Mouse (Mus musculus): ENCODE measurements around the gene Tbx21. TPM values are rescaled to one million over a fixed set of nuclear protein-coding genes. Genes with fewer than 3 reads are reported as not detected.

Gene Tbx21
- polyA plus RNA-seq, 2 experiments, result 0.11 TPM; not detected in 1

GRCm38 (mm10) chr11:97083401-97084140 lies 31.6 kb downstream of the Tbx21 start:
- H3K9ac ChIP-seq (ENCODE audit: low read depth, low read length, severe bottlenecking), result no peak overlapping the region
- H3K27ac ChIP-seq (replicated peaks; ENCODE audit: low read depth, low read length), result no peak overlapping the region
- H3K4me3 ChIP-seq (replicated peaks; ENCODE audit: low read length), result no peak overlapping the region
- no peak for TF ChIP-seq POLR2A (IDR thresholded peaks at IDR 0.05; ENCODE audit: borderline replicate concordance, extremely low read depth, insufficient read depth, insufficient read length)
- no peak for ATAC-seq (ENCODE audit: low FRiP score, low read depth)
- H3K9me3 ChIP-seq (ENCODE audit: control insufficient read depth, low read length), result no peaks in the 10 kb centered on the region
- no peaks in the 10 kb centered on the region for H3K36me3 ChIP-seq (ENCODE audit: control insufficient read depth, insufficient read depth, low read length)
- peaks cover 9% of the 10 kb centered on the region for H3K4me1 ChIP-seq (ENCODE audit: control insufficient read depth, insufficient read depth, low read length)
- DNase-seq (ENCODE audit: low spot score), result peak; percentile 28
- H3K27me3 ChIP-seq (ENCODE audit: control insufficient read depth, insufficient read depth, low read length), result no peaks in the 10 kb centered on the region
- WGBS, result 16% methylated on average over 22 of the region's 22 CpGs
- peak overlapping the region; percentile 26 for H3K4me2 ChIP-seq (replicated peaks; ENCODE audit: low read depth, low read length, severe bottlenecking)

GRCm38 (mm10) chr11:97082977-97083376 lies 32.2 kb downstream of the Tbx21 start:
- H3K27ac ChIP-seq (replicated peaks; ENCODE audit: low read depth, low read length), result no peak overlapping the region
- no peak for ATAC-seq (ENCODE audit: low FRiP score, low read depth)
- no peak overlapping the region for H3K4me3 ChIP-seq (replicated peaks; ENCODE audit: low read length)
- no peaks in the 10 kb centered on the region for H3K9me3 ChIP-seq (ENCODE audit: control insufficient read depth, low read length)
- DNase-seq (ENCODE audit: low spot score), result no peak
- TF ChIP-seq POLR2A (IDR thresholded peaks at IDR 0.05; ENCODE audit: borderline replicate concordance, extremely low read depth, insufficient read depth, insufficient read length), result no peak
- peaks cover 9% of the 10 kb centered on the region for H3K4me1 ChIP-seq (ENCODE audit: control insufficient read depth, insufficient read depth, low read length)
- no peaks in the 10 kb centered on the region for H3K27me3 ChIP-seq (ENCODE audit: control insufficient read depth, insufficient read depth, low read length)
- H3K36me3 ChIP-seq (ENCODE audit: control insufficient read depth, insufficient read depth, low read length), result no peaks in the 10 kb centered on the region
- H3K9ac ChIP-seq (ENCODE audit: low read depth, low read length, severe bottlenecking), result no peak overlapping the region
- H3K4me2 ChIP-seq (replicated peaks; ENCODE audit: low read depth, low read length, severe bottlenecking), result no peak overlapping the region
- WGBS, result 31% methylated on average over 11 of the region's 11 CpGs

- no peak for TF ChIP-seq POLR2A (IDR thresholded peaks at IDR 0.05; ENCODE audit: borderline replicate concordance, extremely low read depth, insufficient read depth, insufficient read length)
- 37% methylated on average over 9 of the region's 9 CpGs for WGBS
- ATAC-seq (ENCODE audit: low FRiP score, low read depth) (no peak), DNase-seq (ENCODE audit: low spot score) (no peak)
- H3K36me3 ChIP-seq (ENCODE audit: control insufficient read depth, insufficient read depth, low read length), result no peaks in the 10 kb centered on the region
- no peak overlapping the region for H3K27ac ChIP-seq (replicated peaks; ENCODE audit: low read depth, low read length)
- no peaks in the 10 kb centered on the region for H3K9me3 ChIP-seq (ENCODE audit: control insufficient read depth, low read length)
- H3K27me3 ChIP-seq (ENCODE audit: control insufficient read depth, insufficient read depth, low read length), result no peaks in the 10 kb centered on the region
- peaks cover 9% of the 10 kb centered on the region for H3K4me1 ChIP-seq (ENCODE audit: control insufficient read depth, insufficient read depth, low read length)
- no peak overlapping the region for H3K9ac ChIP-seq (ENCODE audit: low read depth, low read length, severe bottlenecking)
- H3K4me3 ChIP-seq (replicated peaks; ENCODE audit: low read length), result no peak overlapping the region
- no peak overlapping the region for H3K4me2 ChIP-seq (replicated peaks; ENCODE audit: low read depth, low read length, severe bottlenecking)
These were observed 34.8 kb downstream of the Tbx21 start for GRCm38 (mm10) chr11:97080291-97080690.

GRCm38 (mm10) chr11:97078751-97079150 lies 36.4 kb downstream of the Tbx21 start:
- 46% methylated on average over 4 of the region's 4 CpGs for WGBS
- Histone ChIP-seq H3K4me1 (ENCODE audit: control insufficient read depth, insufficient read depth, low read length) (peaks cover 5% of the 10 kb centered on the region), H3K4me2 (replicated peaks; ENCODE audit: low read depth, low read length, severe bottlenecking) (no peak overlapping the region), H3K4me3 (replicated peaks; ENCODE audit: low read length) (no peak overlapping the region), H3K9me3 (ENCODE audit: control insufficient read depth, low read length) (no peaks in the 10 kb centered on the region), H3K27me3 (ENCODE audit: control insufficient read depth, insufficient read depth, low read length) (no peaks in the 10 kb centered on the region), H3K36me3 (ENCODE audit: control insufficient read depth, insufficient read depth, low read length) (no peaks in the 10 kb centered on the region), H3K27ac (replicated peaks; ENCODE audit: low read depth, low read length) (no peak overlapping the region), H3K9ac (ENCODE audit: low read depth, low read length, severe bottlenecking) (no peak overlapping the region)
- no peak for TF ChIP-seq POLR2A (IDR thresholded peaks at IDR 0.05; ENCODE audit: borderline replicate concordance, extremely low read depth, insufficient read depth, insufficient read length)
- ATAC-seq (ENCODE audit: low FRiP score, low read depth) (no peak), DNase-seq (ENCODE audit: low spot score) (peak; percentile 38)

- H3K4me2 ChIP-seq (replicated peaks; ENCODE audit: low read depth, low read length, severe bottlenecking), result no peak overlapping the region
- DNase-seq (ENCODE audit: low spot score), result no peak
- no peak for ATAC-seq (ENCODE audit: low FRiP score, low read depth)
- 70% methylated on average over 8 of the region's 8 CpGs for WGBS
- H3K27ac ChIP-seq (replicated peaks; ENCODE audit: low read depth, low read length), result no peak overlapping the region
- no peaks in the 10 kb centered on the region for H3K4me1 ChIP-seq (ENCODE audit: control insufficient read depth, insufficient read depth, low read length)
- H3K27me3 ChIP-seq (ENCODE audit: control insufficient read depth, insufficient read depth, low read length), result no peaks in the 10 kb centered on the region
- no peak for TF ChIP-seq POLR2A (IDR thresholded peaks at IDR 0.05; ENCODE audit: borderline replicate concordance, extremely low read depth, insufficient read depth, insufficient read length)
- no peak overlapping the region for H3K9ac ChIP-seq (ENCODE audit: low read depth, low read length, severe bottlenecking)
- H3K4me3 ChIP-seq (replicated peaks; ENCODE audit: low read length), result no peak overlapping the region
- H3K36me3 ChIP-seq (ENCODE audit: control insufficient read depth, insufficient read depth, low read length), result no peaks in the 10 kb centered on the region
- H3K9me3 ChIP-seq (ENCODE audit: control insufficient read depth, low read length), result no peaks in the 10 kb centered on the region
These were observed 40.9 kb downstream of the Tbx21 start for GRCm38 (mm10) chr11:97074235-97074634.

Measured in limb, embryonic 14.5 days (tissue).